Mouse (Mus musculus) granulocyte monocyte progenitor cell, adult 5-6 weeks (primary cell): ENCODE data around the gene C2cd5. TPM values are rescaled to one million over a fixed set of nuclear protein-coding genes. Genes with fewer than 3 reads are reported as not detected.

Source experiments
- ATAC-seq: replicated peaks from 2 replicates; pipeline ENCODE4 v1.8.0; 2016; ENCODE audit warnings: mild to moderate bottlenecking, moderate TSS enrichment, inconsistent platforms; ENCODE audit not compliant: poor library complexity, severe bottlenecking
- total RNA-seq, 2 experiments: library from RNA; stranded (forward) in 1 of 2; stranded (reverse) in 1 of 2; fragments of 200-712, 200-1000 nt in 1 of 2; fragments of >200 nt in 1 of 2; fragmentation: Nextera tagmentation in 1 of 2; gene quantifications; 2 replicates each; pipeline ENCODE4 v1.2.3; 2014 to 2017

Gene C2cd5
- total RNA-seq, 2 experiments from 2014 or later = 51.8 to 105 TPM

- no peak for ATAC-seq
These were observed 19.2 kb downstream of the C2cd5 start for GRCm38 (mm10) chr6:143080774-143081173.

- peak; percentile 8; the same call in 1 of the 2 replicates for ATAC-seq
These were observed 20.8 kb downstream of the C2cd5 start for GRCm38 (mm10) chr6:143079126-143079525.

GRCm38 (mm10) chr6:143076461-143076860, 23.5 kb downstream of the C2cd5 start:
- ATAC-seq = no peak

DNA sequence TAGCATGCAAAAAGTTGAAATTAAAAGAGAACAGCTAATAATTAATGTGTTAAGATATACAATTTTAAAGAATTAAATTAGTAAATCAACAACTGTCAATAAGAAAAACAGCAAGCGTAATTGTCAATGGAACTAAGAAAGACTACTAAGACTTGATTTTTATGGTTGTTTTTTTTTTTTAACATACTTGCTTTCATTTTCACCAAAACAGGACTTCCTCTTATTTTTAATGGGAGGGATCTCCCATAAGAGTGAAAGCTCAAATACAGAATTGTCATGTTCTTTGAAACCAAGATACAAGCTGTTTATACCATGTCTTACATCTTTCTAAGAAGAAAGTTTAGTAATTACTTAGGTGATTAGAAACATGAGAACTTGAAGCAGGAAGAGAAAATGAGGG, 26.0 kb downstream of the C2cd5 start:
- peak; percentile 31 for ATAC-seq

GRCm38 (mm10) chr6:143073476-143073875, 26.5 kb downstream of the C2cd5 start:
- no peak for ATAC-seq

DNA sequence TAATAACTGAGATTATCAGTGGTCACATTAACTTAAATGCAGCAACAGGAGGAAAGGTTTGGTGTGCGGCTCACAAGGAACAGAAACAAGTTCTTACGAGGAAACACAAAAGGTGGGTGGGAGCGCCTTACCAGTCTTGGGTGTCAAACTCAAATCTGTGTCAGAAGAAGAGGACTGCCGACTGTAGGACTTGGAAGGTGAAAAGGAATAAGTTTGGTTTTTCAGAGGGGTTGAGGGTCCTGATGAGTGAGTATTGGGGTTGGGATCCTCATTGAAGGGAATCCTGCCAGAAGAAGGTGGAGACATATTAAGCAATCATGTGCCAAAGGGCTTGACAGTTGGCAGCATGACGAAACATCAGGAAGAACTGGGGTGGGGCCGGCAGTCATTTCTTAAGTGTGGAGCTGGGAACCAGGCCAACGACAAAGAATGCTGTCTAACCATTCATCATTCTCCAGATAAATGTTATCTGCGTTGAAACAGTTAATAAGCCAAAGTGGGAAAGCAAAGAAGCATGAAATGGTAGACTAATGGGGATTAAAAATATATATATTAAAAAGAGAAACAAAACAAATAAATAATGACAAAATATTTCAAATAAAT, 27.4 kb downstream of the C2cd5 start:
- peak; percentile 94 for ATAC-seq

GRCm38 (mm10) chr6:143070736-143071135, 29.2 kb downstream of the C2cd5 start:
- ATAC-seq = no peak

GRCm38 (mm10) chr6:143070019-143070418, 29.9 kb downstream of the C2cd5 start:
- no peak for ATAC-seq

DNA sequence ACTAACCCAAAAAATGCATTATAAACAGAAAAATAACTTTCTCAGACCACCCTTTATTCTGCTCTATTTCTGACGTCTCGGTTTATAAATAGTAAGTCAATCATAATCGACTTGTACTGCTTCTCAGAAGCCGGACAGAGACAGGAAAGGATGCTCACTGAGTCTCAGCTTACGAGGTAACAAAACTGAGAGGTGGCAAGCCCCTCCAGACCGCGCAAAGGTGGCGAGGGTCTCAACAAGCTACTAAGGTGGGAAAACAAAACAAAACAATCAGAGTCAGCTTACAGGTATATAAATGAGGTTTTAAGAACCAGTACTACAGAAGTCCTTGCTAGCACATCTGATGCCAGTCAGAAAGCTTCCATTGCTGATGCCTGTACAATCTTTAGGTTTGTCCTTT, 30.3 kb downstream of the C2cd5 start:
- ATAC-seq = no peak

DNA sequence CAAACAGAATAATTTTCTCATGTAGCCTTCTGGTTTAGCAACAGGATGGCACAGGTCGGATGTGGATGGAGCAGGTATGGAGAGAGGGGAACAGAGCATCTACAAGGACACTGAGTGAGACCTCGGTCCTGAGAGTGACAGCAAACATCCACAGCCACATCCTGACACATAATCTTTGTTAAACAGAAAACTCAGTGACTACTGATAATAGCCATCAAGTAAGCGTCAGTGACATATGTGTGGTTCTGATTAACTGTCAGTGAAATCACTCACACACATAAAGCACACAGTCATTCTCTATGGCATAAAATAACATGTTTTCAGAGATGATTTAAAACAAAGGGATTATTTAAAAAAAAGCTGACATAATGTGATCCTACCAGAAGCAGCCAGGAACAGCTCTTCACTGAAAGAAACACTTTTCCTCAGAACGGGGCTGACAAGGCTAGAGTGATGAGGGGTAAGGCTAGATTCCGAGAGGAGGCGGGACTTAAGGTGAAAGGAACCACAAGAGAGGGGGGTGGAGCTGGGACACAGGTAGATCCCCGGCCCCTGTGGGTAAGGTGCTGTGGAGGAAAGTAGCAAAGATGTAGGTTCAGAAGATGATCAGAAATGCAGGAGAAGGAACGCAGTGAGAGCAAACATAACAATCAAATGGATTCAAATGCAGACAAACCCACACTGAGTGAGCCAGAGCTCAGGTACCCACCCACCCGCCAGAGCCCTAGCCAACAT, 31.6 kb downstream of the C2cd5 start:
- ATAC-seq = no peak

- ATAC-seq = no peak
These were observed 32.3 kb downstream of the C2cd5 start for GRCm38 (mm10) chr6:143067654-143068053.

GRCm38 (mm10) chr6:143066859-143067258, 33.1 kb downstream of the C2cd5 start:
- ATAC-seq = peak; percentile 45

- peak; percentile 81 for ATAC-seq
These were observed 35.9 kb downstream of the C2cd5 start for GRCm38 (mm10) chr6:143064047-143064446.

DNA sequence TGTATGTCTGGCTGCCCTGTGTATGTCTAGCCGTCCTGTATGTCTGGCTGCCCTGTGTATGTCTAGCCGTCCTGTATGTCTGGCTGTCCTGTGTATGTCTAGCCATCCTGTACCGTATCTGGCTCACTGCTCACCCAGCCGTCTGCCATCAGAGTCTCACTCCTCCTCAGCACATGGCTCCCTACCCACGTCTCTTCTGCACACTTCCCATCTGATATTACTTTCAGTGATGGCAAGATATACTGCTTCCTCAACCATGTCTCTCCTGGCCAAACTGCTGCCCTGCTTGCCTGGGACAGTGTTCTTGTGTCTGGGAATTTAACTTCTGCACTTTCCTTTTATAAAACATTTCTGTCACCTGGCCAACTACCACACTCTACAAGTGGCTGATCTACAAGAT, 42.3 kb downstream of the C2cd5 start:
- ATAC-seq = no peak

DNA sequence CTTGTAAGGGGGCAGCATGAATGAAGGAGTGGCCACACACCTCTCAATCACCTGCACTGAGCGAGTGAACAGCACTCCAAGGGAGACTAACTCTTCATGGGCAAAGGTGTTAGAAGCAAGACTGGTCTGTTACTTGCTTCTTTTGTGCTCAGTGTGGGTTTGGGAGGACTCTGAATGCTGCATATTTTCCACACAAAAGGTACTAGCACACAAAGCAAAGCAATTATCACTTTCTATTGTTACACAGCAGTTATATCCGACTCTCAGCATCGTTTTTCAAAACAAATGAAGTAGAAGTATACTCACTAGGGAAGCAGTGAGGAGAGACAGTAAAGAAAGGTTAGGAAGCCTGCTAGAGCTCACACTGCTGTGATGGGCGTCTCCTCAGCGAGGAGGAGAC, 48.4 kb downstream of the C2cd5 start:
- no peak for ATAC-seq

- ATAC-seq = peak; percentile 22; the same call in 1 of the 2 replicates
These were observed 50.0 kb downstream of the C2cd5 start for GRCm38 (mm10) chr6:143049791-143050555.

- ATAC-seq = no peak
These were observed 50.8 kb downstream of the C2cd5 start for GRCm38 (mm10) chr6:143049117-143049516.

- ATAC-seq = no peak
These were observed 52.2 kb downstream of the C2cd5 start for GRCm38 (mm10) chr6:143047538-143048258.

DNA sequence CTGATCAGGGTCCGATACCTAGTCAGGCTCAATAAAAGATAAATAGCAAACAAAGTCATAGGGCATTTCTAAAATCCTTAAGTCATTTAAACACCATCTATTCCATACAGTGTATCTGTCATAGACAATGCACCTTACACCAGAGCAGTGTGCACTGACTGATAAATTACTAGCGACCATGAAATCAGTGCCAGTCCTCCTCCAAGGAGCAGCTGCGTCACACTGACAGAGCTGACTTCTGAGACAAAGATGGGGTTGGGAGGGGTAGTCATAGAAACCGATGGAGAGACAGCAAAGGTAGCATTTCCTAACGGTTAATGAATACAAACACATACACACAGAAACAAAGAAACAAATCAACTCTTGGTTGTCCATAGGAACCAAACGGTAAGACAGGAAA, 58.4 kb downstream of the C2cd5 start:
- no peak for ATAC-seq

- ATAC-seq = no peak
These were observed 64.7 kb downstream of the C2cd5 start for GRCm38 (mm10) chr6:143035261-143035660.

DNA sequence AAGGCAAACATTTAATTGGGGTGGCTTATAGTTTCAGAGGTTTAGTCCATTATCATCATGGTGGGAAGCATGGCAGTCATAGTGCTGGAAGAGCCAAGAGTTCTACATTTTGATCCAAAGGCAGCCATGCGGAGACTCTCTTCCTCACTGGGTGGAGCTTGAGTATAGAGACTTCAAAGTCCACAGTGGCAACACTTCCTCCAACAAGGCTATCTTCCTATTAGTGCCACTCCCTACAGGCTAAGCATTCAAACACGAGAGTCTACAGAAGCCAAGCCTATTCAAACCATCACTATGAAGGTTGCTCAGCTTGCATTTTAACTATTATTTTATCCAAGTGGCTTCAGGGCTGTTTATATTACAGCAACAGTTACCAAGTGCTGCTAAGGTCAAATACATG, 65.4 kb downstream of the C2cd5 start:
- no peak for ATAC-seq
